Comparison of ENCODE assay signal across 21 mouse cellular contexts in the genomic region with DNA sequence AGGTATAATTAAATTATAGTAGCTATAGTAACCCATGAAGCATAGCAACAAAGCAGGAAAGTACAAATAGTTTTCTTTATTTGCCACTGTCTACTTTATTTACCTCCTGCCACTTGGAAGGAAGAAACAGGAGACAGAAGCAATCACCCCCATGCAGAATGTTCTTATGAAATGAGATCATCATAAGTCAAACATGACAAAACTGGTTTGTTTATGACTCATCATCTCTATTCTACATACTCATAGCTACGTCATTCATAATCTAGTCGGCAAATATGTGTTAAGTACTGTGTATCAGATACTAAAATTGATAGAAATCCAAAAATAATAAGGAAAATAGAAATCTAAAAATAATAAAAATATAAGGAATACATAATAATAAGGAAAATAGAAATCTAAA. TPM values are rescaled to one million over a fixed set of nuclear protein-coding genes. Genes with fewer than 3 reads are reported as not detected.
"Had no signal": no experiment of that assay in that cellular context is flagged by ENCODE, and none has a peak within 500 bp of the region (broad histone marks: within the 10 kb centered on the region; RNA-seq: fewer than 3 reads in every experiment).

No protein-coding gene starts in this region.

- H3K36me3 ChIP-seq: neural tube, embryonic 13.5 days; neural tube, embryonic 15.5 days; stomach, embryonic 15.5 days had no signal

- H3K9ac ChIP-seq: neural tube, embryonic 13.5 days; neural tube, embryonic 15.5 days; stomach, embryonic 15.5 days had no signal

- H3K27ac ChIP-seq: neural tube, embryonic 13.5 days; neural tube, embryonic 15.5 days; stomach, embryonic 15.5 days; stomach, postnatal 0 days had no signal

- H3K9me3 ChIP-seq: neural tube, embryonic 13.5 days; neural tube, embryonic 15.5 days; stomach, embryonic 15.5 days had no signal

- H3K4me1 ChIP-seq: neural tube, embryonic 13.5 days; neural tube, embryonic 15.5 days; stomach, embryonic 15.5 days had no signal

- H3K27me3 ChIP-seq: neural tube, embryonic 13.5 days; neural tube, embryonic 15.5 days; stomach, embryonic 15.5 days had no signal

- H3K4me2 ChIP-seq: neural tube, embryonic 13.5 days; neural tube, embryonic 15.5 days; stomach, embryonic 15.5 days had no signal

- H3K4me3 ChIP-seq: neural tube, embryonic 13.5 days; neural tube, embryonic 15.5 days; stomach, embryonic 15.5 days had no signal

- DNase-seq: retina, postnatal 1 day; right cerebral cortex, adult 18-20 months; right cerebral cortex, postnatal 14 days; right cerebral cortex, postnatal 25 days; right cerebral cortex, postnatal 4 days; spleen, adult 18-20 months; thymus, adult 18-20 months; thymus, adult 2 months; thymus, postnatal 14 days; thymus, postnatal 25 days; thymus, postnatal 36 days; thymus, postnatal 4 days had no signal

RNA-seq across cellular contexts. Expression of gene Fam71d, which starts 49.0 kb away (rescaled TPM):
- polyA plus RNA-seq: small intestine, adult 2 months; spleen, adult 2 months; stomach, embryonic 14.5 days; stomach, embryonic 15.5 days; stomach, embryonic 16.5 days; stomach, postnatal 0 days; thymus, adult 2 months; thymus, postnatal 0 days had no signal
